Mouse (Mus musculus) adrenal gland, postnatal 10 days (tissue): ENCODE results near the gene Zkscan17. TPM values are rescaled to one million over a fixed set of nuclear protein-coding genes. Genes with fewer than 3 reads are reported as not detected.

ENCODE experiments used
- DNase-seq: peaks from one replicate; pipeline ENCODE4 v3.0.0; 2021; ENCODE audit warnings: mixed read lengths
- total RNA-seq, 2 experiments: library from RNA; stranded (reverse); gene quantifications; 2 replicates each; pipeline ENCODE4 v1.2.3; 2021

The Zkscan17 gene
- total RNA-seq, 2 experiments from 2014 or later = 22.6 to 23.4 TPM

DNA sequence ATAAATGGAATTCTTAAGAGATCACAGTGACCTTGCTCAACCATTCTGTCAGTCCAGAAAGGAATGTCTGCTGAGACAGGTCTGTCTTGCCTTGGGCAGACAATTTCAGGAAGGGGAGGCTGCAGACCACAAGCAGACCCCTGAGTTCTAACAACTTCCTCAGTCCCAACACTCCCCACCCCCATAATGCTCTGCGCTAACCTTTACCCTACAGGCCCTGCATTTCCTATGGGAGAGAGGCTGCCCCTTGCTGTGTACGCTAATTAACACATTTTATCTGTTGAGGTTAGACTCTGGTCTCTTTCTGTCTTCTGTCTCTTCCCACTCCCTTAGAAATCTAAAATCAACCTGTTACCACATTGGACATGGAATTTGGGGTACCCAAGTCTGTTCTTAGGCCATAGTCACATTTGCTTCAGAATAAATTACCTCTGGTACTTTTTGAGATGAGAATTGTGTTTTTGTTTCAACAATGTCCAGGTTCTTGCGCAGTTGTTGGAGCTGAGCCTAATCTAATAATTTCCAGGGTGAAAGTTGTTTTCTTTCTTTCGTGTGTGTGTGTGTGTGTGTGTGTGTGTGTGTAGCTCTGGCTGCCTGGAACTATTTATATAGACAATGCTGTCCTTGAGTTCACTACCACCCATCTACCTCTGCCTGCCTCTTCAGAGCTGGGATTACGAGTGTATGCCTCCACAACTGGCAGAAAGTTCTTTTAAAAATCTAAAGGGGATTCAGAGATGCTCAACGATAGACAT lies 6.6 kb downstream of the Zkscan17 start:
- DNase-seq = no peak

DNA sequence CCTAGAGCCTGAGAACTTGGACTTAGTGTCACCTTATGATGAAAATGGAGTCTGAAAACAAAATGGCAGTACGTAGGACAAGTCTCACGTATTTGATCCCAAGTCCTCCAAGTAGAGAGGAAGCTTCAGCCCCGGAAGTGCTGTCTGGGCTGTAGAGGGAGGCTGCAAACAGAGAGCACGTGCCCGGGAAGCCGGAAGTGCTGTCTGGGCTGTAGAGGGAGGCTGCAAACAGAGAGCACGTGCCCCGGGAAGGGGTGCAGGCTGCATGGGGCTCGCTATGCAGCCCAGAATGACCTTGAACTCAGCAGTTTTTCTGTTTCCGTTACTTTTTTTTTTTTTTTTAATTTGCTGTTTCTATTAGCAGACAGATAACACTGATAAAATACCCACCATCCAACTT lies 8.3 kb downstream of the Zkscan17 start:
- no peak for DNase-seq

DNA sequence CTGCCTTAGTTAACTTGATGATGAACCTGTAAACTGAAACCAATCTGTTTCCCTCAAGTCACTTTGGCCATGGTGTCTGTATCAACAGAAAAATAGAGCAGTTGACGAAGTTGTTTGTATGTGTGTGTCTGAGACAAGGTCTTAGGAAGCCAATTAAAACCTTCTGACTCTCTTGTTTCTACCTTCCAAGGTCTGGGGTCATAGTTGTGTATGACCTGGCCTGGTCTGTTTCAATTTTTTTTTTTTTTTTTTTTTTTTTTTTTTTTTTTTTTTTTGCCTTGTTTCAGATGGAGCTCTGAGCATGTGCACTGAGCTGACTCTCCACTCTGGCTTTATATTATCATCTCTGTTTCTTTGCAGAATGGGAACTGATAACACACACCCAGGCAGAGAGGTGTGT lies 9.1 kb downstream of the Zkscan17 start:
- DNase-seq = no peak

DNA sequence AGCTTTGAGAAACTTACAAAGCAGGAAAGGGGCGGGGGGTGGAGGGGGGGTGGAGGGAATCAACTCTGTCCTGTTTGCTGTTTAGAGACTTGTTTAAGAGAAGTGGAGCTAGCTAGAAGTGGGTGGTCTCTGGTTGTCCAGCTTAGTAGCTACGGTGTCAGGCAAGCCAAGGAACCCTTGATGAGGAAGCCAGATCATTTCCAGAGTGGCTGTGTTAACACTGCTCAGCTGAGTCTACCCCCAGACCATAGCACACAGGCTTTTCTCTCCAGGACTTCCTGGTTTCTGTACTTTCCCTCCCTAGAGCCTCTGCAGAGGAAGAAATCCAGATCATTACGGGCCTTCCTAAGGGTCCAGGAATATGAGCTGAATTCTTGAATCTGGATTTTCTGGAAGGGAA lies 11.8 kb downstream of the Zkscan17 start:
- no peak for DNase-seq

DNA sequence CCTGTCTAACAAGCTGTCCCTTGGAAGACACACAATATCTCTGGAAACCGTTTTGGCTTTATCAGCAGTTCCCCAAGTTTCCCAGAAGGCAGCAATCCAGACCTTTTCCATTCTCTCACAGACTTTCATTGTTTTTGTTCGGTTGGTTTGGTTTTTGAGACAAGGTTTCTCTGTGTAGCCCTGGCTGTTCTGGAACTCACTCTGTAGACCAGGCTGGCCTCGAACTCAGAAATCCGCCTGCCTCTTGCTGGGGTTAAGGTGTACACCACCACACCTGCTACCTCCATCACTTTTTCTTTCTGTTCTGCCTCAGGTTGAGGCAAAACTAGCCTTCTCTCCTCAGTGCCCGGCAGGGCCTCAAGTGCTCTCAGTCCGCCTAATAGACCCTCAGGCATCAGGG lies 12.2 kb downstream of the Zkscan17 start:
- DNase-seq = no peak

DNA sequence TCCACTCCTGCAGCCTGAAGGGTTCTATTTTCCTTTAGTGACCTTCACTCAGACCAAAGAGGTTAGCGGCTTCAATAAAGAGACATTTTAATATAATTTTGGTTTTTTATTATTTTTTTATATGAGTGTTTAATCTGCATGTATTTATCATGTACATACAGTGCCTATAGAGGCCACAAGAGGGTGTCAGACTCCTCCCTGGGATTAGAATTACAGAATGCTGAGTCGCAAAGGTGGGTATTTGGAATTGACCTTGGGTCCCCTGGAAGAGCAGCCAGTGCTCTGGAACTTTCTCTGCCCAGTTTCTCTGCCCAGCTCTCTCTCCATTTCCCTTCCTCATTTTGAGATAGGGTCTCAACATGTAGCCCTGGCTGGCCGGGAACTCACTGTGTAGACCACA lies 13.0 kb downstream of the Zkscan17 start:
- no peak for DNase-seq

DNA sequence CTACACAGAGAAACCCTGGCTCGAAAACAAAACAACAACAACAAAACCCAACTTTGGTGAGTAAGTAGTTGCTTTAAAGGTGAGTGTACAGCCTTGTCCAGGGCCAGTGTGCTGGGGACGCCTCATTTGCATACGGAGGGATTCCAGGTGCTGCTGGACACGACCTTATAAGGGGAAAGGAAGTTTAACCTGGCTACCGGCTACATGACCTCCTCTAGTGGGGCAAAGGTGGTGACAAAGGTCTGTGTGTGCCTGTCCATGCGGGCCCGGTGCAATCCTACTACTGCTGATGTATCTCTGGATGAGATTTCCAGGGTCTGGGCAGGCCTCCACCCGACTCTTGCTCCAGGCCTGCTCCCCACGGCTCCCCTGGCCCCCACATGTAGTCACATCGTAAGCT lies 13.8 kb downstream of the Zkscan17 start:
- DNase-seq = no peak

DNA sequence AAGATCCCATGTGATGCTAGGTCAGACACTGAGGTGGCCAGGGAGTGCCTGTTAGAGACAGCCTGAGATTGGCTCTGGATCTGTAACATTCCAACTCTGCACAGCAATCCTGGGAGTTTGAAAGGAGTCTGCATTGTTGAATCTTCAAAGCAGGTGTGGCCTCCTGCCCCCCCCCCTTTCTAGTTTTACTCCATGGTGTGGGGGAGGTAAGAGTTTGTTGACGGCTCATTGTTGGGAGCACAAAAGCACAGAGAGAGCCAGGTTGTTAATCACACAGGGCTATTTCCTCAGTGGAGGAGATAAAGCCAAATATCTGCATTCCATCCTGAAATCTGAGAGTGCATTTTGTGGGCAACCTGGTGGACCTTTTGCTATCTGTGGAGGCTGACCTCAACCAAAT lies 15.0 kb downstream of the Zkscan17 start:
- no peak for DNase-seq

DNA sequence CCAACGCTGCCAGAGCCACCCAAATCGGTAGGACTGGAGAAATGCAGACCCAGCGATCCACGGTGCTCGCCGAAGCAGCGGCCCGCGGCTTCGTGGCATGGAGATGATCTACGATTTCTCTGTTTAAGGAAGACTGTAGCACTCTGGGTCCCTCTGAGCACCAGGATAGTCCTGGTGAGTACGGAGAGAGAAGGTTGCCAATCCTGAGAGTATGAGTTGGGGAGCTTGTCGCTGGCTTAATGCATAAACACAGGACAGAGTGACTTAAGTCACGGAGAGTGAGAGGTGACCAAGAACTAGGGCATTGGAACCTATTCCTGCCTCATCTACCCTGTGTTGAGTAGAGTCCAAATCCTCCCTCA lies 19.9 kb downstream of the Zkscan17 start:
- DNase-seq = no peak

DNA sequence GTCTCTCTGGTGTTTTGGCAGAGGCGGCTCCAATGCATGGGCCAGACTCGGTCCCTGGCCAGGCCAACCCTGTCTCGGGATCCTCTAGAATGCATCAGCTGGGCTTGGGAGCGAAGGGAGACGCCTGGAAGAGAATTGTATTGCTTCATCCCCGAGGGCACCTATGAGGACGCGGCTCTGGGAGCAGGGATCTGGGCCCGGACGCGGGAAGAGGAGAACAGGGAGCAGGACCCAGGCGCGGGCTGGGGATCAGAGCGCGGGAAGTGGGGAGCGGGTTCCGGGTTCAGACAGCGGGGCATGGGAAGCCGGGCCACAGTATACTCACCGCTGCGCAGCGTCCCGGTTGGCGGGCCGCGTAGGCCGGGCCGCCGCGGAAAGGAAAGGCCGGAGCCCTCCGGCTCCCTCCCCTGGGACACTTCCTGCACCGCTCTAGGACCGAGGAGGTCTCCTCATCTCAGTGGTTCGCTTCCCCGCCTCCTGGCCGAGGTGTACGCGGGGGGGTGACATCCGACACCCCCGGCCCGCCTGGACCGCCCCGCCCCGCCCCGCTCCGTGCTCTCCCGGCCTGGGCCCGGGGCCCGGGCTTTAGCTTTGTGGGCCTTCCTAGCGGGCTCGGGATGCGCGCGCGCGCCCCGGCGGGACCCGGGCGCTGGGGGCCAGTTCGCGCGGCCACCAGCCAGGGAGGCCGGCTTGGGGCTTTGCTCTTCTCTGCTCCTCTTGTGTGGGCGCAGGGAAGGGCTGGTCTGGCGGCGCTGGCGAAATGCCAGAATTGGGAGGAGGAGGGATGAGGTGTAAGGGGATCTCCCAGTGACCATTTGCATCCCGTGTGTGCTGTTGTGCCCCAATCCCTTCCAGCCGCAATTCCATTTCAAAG lies 20.5 kb downstream of the Zkscan17 start:
- peak; percentile 93 for DNase-seq

DNA sequence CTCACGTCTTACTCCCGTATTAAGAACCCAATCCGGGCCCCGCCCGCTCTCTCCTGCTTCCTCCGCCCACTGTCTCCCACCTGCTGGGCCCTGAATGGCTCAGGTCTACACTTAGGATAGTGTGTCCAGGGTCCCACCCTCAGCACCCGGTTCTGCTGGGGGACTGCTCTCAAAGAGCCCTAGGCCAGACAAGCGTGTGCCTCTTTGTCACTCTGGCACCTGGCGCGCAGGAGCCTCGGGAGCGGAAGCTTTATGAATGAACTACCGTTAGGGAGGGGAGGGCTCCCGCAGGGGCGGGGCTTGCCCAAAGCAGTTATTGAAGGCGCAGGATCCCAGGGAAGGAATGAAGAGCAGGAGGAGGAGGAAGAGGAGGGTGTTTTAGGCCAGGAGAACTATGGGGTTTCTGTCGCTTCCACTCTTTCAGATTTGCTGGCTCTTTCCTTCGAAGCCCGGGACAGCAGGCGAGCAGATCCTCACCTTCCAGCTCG lies 21.2 kb downstream of the Zkscan17 start:
- DNase-seq = peak; percentile 69

DNA sequence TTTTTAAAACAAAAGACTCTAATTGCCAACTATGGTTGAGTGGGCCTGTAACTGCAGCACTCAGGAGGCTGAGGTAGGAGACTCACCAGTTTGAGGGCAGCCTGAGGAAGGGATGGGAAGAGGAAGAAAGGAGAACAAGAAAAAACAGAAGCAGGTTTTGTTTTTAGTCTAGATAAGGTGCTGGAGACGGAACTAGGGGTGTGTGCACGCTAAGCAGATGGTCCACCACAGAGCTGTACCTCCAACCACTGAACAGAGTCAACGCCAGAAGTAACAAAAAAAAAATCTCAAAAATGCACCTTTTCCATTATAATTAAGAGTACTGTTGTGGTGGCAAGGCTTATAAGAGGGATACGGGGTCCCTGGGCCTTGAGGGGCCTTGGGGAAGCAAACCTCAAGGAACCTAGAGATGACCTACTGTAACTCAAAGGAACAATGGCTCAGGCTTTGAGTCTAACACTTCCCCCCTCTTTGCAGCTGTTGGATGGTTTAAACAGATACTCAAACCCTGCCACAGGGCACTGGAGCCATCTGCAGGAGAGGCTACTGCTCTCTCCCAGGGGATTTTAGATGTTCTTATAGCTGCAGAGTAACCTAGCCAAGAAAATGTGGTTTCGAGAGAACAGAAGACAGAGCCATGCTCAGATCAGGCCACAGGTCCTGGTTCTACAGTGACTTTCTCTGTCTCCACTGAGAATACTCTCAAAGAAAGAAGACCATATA lies 24.4 kb downstream of the Zkscan17 start:
- no peak for DNase-seq

DNA sequence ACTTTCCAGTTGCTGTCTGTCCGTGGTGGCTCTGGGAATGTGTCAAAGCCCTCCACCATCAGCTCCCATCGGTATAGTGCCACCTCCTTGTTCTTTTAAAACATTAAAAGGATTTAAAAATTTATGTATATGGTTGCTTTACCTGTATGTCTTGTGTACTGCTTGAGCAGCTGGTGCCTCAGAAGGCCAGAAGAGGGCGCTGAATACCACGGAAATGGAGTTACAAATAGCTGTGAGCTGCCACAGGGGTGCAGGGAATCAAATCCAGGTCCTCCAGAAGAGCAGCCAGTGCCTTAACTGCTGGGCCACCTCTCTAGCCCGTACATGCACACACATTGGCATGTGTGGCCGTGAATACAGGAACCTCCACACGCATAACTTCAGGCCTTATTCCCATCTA lies 28.8 kb downstream of the Zkscan17 start:
- no peak for DNase-seq

DNA sequence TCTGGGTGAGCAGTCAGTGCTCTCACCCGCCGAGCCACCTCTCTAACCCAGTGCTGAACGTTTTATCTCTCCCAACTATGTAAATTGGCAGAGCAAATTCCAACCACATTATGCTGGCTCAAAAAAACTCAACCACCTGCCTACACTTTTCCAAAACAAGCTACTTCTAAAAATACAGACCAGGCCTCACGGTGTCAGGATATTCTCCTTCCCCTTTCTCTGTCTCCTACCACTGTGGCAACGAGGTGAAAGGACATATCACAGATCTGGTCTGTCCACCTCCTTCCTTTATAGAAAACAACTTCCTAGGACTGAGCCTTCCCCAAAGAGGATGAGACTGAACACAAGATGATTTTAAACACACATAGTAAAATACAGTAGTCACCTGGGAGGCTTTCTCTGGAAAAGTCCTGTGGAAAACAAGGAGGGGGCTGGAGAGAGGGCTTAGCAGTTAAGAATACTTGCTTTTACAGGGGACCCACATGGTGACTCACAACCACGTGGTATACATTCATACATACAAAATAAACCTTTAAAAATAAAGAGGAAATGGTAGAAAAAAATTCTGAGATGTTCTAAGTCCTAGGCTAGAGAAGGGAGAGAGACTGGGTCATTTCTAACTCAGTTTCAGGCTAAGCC lies 29.8 kb downstream of the Zkscan17 start:
- no peak for DNase-seq

DNA sequence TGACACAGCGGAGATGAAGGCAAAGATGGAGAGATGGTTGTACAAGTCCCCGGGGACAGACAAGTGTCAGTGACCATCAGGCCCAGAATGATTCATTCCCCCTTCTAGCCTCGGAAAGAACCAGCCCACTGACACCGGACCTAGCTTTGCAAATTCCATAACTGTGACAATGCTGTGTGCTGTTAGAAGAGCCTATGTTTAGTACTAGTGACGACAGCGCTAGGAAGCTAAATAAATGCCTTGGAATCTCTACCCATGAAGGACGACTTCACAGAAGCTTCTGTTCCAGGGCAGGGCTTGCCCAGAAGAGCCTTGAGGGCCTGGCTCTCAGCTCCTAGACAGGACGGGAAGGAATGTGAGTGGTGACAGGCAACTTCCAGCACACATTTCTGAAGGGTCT lies 40.3 kb downstream of the Zkscan17 start:
- no peak for DNase-seq

DNA sequence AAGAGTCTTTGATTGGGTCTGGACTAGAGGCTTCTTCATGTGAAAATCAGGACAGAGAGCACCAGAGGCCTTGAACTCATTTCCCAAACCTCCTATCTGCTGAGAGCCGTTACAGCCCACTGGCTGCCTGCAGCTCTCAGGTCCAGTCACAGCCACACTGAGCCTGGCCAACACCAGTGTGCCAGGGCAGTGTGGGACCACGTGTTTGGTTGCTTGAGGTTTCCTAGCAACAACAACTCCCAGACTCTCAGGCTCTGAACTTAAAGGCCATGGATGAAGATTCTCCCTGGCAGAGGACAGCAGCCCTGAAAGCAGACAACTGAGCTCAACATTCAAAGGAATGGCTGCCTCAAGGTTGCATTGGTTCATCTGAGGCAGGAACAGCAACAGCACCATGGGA lies 40.9 kb downstream of the Zkscan17 start:
- peak; percentile 51 for DNase-seq

DNA sequence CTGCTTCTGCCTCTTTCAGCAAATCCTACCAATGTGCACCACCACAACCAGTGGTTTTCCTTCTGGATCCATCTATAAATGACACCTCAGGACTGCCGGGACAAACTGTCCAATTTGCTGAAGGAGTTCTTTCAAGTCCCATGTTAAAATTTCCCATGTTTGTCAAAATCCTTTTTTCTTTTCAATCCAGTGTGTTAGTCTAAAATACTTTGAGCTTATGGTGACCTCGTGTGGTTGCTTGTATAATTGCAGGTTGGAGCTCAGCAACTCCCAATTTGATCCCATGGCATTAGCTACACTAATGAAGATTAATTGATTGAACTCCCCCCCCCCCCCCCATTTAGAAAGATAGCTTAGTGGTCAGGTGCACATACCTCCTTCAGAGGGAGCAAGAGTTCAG lies 43.3 kb downstream of the Zkscan17 start:
- peak; percentile 67 for DNase-seq

DNA sequence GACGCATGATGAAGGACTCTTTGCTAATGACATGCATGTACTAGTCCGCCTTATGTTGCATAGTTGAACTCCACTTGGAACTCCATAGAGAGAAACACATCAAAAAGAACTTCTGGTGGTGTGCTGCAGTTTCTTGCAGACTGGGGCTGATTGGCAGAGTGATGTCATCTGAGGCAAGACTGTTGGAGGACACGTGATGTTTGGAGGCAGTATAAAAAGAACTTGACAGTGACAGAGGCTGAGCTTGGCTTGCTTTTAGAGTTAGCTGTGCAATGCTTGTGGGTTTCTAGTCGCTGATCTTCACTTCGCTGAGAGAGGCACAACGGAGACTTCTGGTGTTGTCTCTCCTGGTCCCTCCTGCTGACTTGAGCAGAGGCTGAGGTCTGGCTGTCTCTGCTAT lies 49.3 kb downstream of the Zkscan17 start:
- no peak for DNase-seq

DNA sequence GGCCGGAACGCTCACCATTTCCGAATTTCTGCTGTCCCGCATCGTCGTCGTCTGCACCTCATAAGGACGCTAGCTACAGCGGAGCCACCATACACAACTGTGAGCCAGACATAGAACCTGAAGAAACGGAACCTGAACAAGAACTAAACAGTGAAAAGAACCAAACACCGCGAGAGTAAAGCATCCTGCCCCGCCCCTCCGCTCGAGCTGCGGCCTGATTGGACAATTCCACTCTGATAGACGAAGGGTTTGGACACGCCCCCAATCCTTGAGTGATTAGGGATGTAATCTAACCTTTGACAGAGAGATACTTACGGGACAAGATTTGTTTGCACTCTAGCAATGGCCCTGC lies 54.2 kb downstream of the Zkscan17 start, which contains the start of gene Zfp867:
Gene Zfp867, minus strand, starts transcription at position 149 of the 352 bp plus-strand sequence.
- peak; percentile 94 for DNase-seq

DNA sequence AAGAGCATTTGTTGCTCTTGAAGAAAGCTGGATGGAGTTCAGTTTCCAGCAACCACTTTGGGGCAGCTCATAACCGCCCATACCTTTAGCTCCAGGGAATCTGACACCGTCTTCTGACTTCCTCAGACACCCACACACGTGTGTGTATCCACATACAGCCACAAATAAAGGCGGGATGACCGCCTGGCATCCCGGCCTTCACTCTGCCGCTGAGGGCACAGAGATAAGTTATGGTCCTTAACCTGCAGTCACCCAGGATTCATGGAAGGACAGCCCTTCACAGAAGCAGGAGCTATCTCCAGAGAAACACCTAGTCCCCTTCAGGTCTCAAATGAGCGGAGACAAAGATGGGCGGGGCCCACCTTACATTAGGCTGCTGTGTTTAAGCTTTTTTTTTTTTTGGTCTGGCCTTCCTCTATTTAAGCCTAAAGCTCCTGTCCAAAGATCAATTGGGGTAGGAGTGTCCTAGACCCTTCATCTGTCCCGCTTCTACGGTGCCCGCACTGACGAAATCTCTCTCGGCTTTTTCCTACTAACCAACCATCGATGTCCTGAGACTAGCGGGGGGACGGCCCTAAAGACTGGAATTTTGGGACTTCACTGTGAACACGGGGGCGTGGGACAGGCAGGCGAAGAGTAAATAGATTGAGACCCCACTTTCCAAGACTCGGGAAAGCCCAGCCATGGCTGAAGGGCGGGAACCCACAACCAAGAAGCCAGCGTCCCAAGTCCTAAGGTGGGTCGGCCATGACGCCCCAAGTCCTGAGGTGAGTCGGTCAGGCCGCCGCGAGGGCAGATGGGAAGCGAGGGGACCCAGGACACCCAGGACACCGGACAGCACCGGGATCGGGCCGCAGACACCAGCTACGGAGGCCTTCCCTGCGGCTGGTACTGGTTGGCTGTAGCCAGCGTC lies 54.9 kb downstream of the Zkscan17 start:
- no peak for DNase-seq

DNA sequence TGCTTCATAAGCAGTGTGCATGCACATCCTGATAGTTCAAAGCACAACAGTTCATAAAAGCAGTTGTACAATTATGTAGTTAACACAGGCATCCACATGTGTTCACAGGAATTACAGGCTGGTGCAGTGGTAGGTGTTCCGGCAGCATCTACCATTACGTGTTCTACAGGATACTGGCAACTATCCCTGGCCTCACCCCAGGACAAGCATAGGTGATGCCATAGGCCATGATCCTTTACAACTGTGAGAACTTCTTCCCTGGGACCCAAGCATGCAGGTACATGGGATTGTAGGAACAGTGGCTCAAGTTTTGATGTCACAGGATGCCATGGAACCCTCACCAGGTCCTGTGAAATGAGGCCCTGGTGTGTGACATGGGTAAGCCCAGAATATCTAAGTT lies 66.1 kb downstream of the Zkscan17 start:
- DNase-seq = no peak
